Mouse (Mus musculus) G1E (cell line): ENCODE data around the gene Gm28308. TPM values are rescaled to one million over a fixed set of nuclear protein-coding genes. Genes with fewer than 3 reads are reported as not detected.

Source experiments
- ATAC-seq: 2 replicates; pipeline ENCODE4 v1.8.0; 2016; ENCODE audit warnings: mild to moderate bottlenecking; ENCODE audit not compliant: insufficient number of reproducible peaks, poor library complexity, low FRiP score, severe bottlenecking; ENCODE audit errors: extremely low read depth
- DNase-seq: peaks from one replicate; pipeline ENCODE4 v3.0.0; 2012; ENCODE audit warnings: low spot score
- H3K27me3 ChIP-seq: 2 replicates; pipeline ENCODE4 v1.6.1; 2012; ENCODE audit warnings: mild to moderate bottlenecking, low read length, inconsistent platforms; ENCODE audit not compliant: insufficient read depth
- H3K36me3 ChIP-seq: replicated peaks from 2 replicates; pipeline ENCODE3; 2012; ENCODE audit warnings: mild to moderate bottlenecking, inconsistent platforms
- H3K4me1 ChIP-seq: 2 replicates; pipeline ENCODE4 v1.6.1; 2012; ENCODE audit warnings: low read depth, low read length, inconsistent platforms, mixed read lengths; ENCODE audit not compliant: insufficient read depth
- H3K4me3 ChIP-seq: 2 replicates; pipeline ENCODE4 v1.5.1; 2012; ENCODE audit warnings: low read depth, mild to moderate bottlenecking, inconsistent platforms, low read length, moderate library complexity, mixed read lengths
- H3K9me3 ChIP-seq: replicated peaks from 2 replicates; pipeline ENCODE4 v1.6.1; 2012; ENCODE audit warnings: inconsistent platforms
- CTCF ChIP-seq: IDR thresholded peaks from 2 replicates; pipeline ENCODE4 v1.5.1; 2012; ENCODE audit warnings: low read depth, low read length, inconsistent platforms, mixed read lengths
- GATA1 ChIP-seq: IDR thresholded peaks from 2 replicates; pipeline ENCODE4 v1.6.1; 2012; ENCODE audit warnings: borderline replicate concordance, low read length, inconsistent platforms, mixed read lengths
- GATA2 ChIP-seq: IDR thresholded peaks from 2 replicates; pipeline ENCODE4 v1.6.1; 2012; ENCODE audit warnings: low read depth, low read length, inconsistent platforms, borderline replicate concordance
- POLR2AphosphoS5 ChIP-seq: IDR thresholded peaks from 2 replicates; pipeline ENCODE4 v1.6.1; 2012; ENCODE audit warnings: low read depth, low read length, inconsistent platforms; ENCODE audit not compliant: insufficient replicate concordance
- TAL1 ChIP-seq: conservative IDR thresholded peaks from 2 replicates; pipeline ENCODE4 v1.6.1; 2012; ENCODE audit warnings: low read depth, low read length, inconsistent platforms, mixed read lengths
- polyA plus RNA-seq: library from polyadenylated mRNA; stranded (reverse); fragments of >175 nt; gene quantifications from 2 replicates; pipeline ENCODE4 v1.2.3, GENCODE M21; 2012
- total RNA-seq, 2 experiments: library from RNA; stranded (forward) in 1 of 2; stranded (reverse) in 1 of 2; fragments of 200-1000 nt in 1 of 2; fragments of >200 nt in 1 of 2; fragmentation: Nextera tagmentation in 1 of 2; gene quantifications; 2 replicates each; pipeline ENCODE4 v1.2.3; 2014 to 2017

The Gm28308 gene
- total and polyA plus RNA-seq, 3 experiments = not detected

- no peak overlapping the region for H3K4me3 ChIP-seq
These were observed 19.9 kb upstream of the Gm28308 start for GRCm38 (mm10) chr6:52232984-52233545.

DNA sequence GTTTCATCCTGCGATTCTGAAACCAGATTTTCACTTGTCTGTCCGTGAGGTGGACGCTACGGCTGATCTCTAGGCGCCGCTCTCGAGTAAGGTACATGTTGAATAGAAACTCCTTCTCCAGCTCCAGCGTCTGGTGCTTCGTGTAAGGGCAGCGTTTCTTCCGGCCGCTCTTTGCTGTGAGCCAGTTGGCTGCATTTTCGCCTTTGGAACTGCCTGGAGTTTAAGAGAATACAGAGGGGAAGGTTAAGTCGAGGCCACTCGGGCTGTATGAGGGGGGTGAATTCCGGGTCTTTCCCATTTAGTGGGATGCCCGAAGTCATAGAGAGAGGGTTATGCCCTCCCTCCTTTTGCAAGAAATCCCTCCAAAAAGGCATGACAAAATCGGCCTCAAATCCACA lies 19.4 kb upstream of the Gm28308 start:
- TF ChIP-seq GATA1 = no peak
- Histone ChIP-seq H3K36me3 (no peaks in the 10 kb centered on the region), H3K4me3 (no peak overlapping the region), H3K9me3 (peaks cover 12% of the 10 kb centered on the region), H3K4me1 (no peaks in the 10 kb centered on the region), H3K27me3 (peaks cover 54% of the 10 kb centered on the region)
- DNase-seq (no peak), ATAC-seq (no peak)

More at GRCm38 (mm10) chr6:52232984-52233545, 19.9 kb upstream of the Gm28308 start:
- DNase-seq (no peak), ATAC-seq (no peak)
- TF ChIP-seq CTCF (no peak), GATA2 (no peak), POLR2AphosphoS5 (no peak), GATA1 (no peak), TAL1 (no peak)
- Histone ChIP-seq H3K36me3 (no peaks in the 10 kb centered on the region), H3K9me3 (peaks cover 12% of the 10 kb centered on the region), H3K4me1 (no peaks in the 10 kb centered on the region), H3K27me3 (peaks cover 56% of the 10 kb centered on the region)

DNA sequence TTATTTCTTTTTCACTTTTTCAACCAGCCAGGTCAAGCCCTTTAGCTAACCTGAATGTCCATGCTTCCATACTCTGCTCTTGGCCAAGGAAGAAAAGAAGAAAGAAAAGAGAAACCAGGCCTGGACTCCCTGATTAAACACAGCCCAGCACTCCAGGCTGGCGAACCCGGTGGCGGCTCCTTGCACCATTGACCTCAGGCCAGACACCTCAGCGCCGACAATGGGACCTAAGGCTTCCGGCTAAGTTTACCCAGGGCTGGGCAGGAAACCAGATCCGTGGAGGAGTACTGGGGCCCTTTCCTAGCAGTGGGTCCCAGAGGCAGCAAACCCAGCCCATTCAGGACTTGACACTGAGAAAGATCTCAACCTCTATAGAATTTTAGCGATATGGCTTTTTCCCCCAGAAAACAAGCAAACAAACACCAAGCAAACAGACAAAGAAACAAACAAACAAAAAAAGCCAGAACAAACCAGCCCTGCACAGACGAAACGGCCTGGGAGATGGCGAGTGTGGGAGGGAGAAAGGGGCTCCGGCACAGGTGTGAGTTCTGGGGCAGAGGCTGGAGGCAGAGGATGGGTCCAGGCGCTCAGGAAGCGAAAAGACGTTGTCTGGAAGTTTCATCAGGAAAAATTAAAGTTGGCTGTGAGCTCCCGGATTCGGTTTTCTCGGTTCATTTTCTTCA lies 18.9 kb upstream of the Gm28308 start:
- no peak overlapping the region for H3K4me3 ChIP-seq
- ATAC-seq (no peak), DNase-seq (no peak)
- no peaks in the 10 kb centered on the region for H3K36me3 ChIP-seq
- H3K4me1 ChIP-seq = no peaks in the 10 kb centered on the region
- peaks cover 54% of the 10 kb centered on the region for H3K27me3 ChIP-seq
- H3K9me3 ChIP-seq = peaks cover 12% of the 10 kb centered on the region
- no peak for TF ChIP-seq GATA2

DNA sequence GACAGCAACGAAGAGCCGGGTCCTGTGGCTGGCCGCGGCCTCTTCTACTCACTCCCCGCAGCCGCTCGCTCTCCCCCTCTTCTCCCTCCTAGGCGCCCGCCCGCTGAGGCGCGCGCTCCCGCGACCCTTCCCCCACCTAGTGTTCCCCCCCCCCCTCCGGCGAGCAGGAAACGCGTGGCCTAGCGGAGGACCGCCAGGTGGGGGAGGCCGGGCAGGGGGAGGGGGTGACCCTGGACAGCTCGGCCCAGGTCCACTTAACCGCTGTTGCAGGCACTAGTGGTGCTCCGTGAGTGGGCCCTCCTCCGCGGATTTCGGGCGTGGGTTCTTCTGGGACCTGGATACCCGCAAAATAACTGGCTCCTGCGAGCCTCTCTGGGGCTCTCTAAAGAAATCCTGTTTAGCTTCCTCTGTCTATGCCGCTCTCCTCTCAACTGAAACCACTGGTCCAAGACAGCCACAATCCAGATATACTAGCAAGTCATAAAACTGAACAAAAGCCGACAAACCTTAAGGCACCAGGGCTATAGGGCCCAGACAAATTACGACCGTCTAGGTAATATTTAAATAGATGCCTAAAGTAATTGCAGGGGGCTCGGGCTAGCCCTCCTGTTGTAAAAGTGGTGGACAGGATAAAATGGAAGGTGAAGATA lies 17.5 kb upstream of the Gm28308 start, which contains the start of gene Hoxa9:
Hoxa9 (minus strand) TSS at position 574 of the 650 bp plus-strand sequence.
- no peak for TF ChIP-seq POLR2AphosphoS5
- TF ChIP-seq GATA2 = no peak
- no peak for TF ChIP-seq GATA1
- no peak for TF ChIP-seq CTCF
- Histone ChIP-seq H3K9me3 (peaks cover 12% of the 10 kb centered on the region), H3K27me3 (peaks cover 66% of the 10 kb centered on the region), H3K4me1 (no peaks in the 10 kb centered on the region), H3K36me3 (no peaks in the 10 kb centered on the region), H3K4me3 (no peak within 1 kb of the TSS)
- DNase-seq (no peak), ATAC-seq (no peak)

DNA sequence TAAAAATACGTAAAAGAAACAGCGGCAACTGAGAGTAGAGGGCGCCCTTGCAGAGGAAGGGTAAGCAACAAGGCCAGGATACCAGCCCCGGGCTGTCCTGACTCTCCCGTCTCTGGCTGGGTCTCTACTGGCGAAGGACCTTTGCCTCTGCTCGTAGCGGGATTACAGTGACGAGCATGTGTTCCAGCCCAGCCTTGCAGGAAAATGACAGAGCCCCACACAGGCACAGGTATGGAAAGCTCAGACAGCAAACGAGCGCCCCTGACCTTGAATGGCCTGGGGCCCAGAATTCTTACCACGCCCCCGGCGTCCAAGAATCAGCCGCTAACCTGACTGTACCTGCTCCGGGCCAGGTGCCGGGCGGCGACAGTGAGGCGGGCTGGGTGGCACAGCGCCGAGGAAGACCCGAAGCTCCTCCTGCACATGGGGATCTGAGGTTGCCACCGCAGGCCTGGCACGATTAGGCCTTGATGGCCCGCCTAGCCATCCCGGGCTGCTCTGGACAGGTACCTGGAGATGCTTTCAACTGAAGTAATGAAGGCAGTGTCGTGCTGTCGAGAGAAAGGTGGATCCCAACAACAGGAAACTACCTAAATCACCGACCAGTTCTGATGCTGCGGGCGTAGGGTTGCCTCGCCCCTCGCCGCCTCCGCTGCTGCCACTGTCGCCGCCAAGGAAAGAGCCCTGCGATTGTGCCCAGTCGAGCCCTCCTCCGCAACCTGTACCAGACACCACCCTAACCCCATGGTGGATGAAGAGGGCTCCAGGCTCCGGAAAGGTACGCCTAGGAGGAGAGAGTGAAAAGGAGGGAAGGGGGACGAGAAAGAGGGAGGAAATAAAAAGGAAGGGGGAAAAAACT lies 16.6 kb upstream of the Gm28308 start:
- no peak for TF ChIP-seq CTCF
- no peak for TF ChIP-seq POLR2AphosphoS5
- TF ChIP-seq TAL1 = no peak
- TF ChIP-seq GATA2 = no peak
- no peak for TF ChIP-seq GATA1
- H3K4me3 ChIP-seq = no peak overlapping the region
- peaks cover 74% of the 10 kb centered on the region for H3K27me3 ChIP-seq
- H3K36me3 ChIP-seq = no peaks in the 10 kb centered on the region
- no peak for ATAC-seq
- no peak for DNase-seq
- H3K4me1 ChIP-seq = no peaks in the 10 kb centered on the region; the same call in 1 of the 2 replicates
- peaks cover 11% of the 10 kb centered on the region for H3K9me3 ChIP-seq
